Mouse (Mus musculus) embryonic facial prominence, embryonic 10.5 days (tissue): ENCODE data around the gene Slc9a5. TPM values are rescaled to one million over a fixed set of nuclear protein-coding genes. Genes with fewer than 3 reads are reported as not detected.

ENCODE experiments used
- DNase-seq: peaks from one replicate; pipeline ENCODE4 v3.0.0-alpha.2; 2017; ENCODE audit warnings: low spot score
- H3K27ac ChIP-seq: fragments of 300-500 bp; sonication (generic); replicated peaks from 2 replicates; pipeline ENCODE4 v1.5.1; 2016; ENCODE audit warnings: mild to moderate bottlenecking
- H3K27me3 ChIP-seq: fragments of 300-500 bp; sonication (generic); replicated peaks from 2 replicates; pipeline ENCODE4 v1.6.1; 2016; ENCODE audit warnings: low read depth, mild to moderate bottlenecking; ENCODE audit not compliant: poor library complexity, severe bottlenecking
- H3K36me3 ChIP-seq: fragments of 300-500 bp; sonication (generic); replicated peaks from 2 replicates; pipeline ENCODE4 v1.6.1; 2016; ENCODE audit warnings: mild to moderate bottlenecking, moderate library complexity
- H3K4me1 ChIP-seq: fragments of 300-500 bp; sonication (generic); 2 replicates; pipeline ENCODE4 v1.6.1; 2016
- H3K4me3 ChIP-seq: fragments of 300-500 bp; sonication (generic); 2 replicates; pipeline ENCODE4 v1.5.1; 2016; ENCODE audit warnings: mild to moderate bottlenecking, moderate library complexity
- H3K9me3 ChIP-seq: fragments of 300-500 bp; sonication (generic); 2 replicates; pipeline ENCODE4 v1.6.1; 2016; ENCODE audit warnings: mild to moderate bottlenecking
- WGBS: fragments of 180-500 bp; shearing (Covaris S2); methylation state at CpG from one replicate; pipeline ENCODE4 v1.1.7; 2016; 5-methylcytosine and 5-hydroxymethylcytosine counted together
- polyA plus RNA-seq: library from polyadenylated mRNA; unstranded; fragments of >200 nt; fragmentation: Nextera tagmentation; extraction: Ambion mirVana; gene quantifications from 2 replicates; pipeline ENCODE4 v1.2.1, GENCODE M21; 2016

The Slc9a5 gene
- polyA plus RNA-seq, 1 experiment from 2014 or later: 5.5 TPM

DNA sequence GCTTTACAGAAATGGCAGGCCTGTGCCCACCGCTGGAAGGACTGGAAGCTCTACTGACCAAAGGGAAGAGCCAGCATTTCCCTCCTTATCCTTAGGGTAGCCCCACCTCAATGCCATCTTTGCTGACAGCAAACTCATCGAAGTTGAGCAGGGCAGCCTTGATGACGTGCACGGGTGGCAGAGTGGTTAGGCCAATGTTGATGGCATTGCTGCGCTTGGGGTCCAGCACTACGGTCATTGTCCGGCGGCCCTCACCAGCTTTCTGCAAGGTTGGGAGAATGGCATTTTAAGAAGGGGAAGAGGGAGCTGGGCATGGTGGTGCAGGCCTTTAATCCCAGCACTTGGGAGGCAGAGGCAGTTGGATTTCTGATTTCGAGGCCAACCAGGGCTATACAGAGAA lies 16.7 kb upstream of the Slc9a5 start:
- H3K27me3 ChIP-seq: no peaks in the 10 kb centered on the region
- H3K36me3 ChIP-seq: peaks cover 95% of the 10 kb centered on the region
- H3K4me3 ChIP-seq: no peak overlapping the region
- peaks cover 7% of the 10 kb centered on the region for H3K4me1 ChIP-seq
- H3K27ac ChIP-seq: no peak overlapping the region
- no peak for DNase-seq
- 93% methylated on average over 9 of the region's 9 CpGs for WGBS
- H3K9me3 ChIP-seq: no peaks in the 10 kb centered on the region

GRCm38 (mm10) chr8:105332523-105332922 lies 16.1 kb upstream of the Slc9a5 start:
- no peaks in the 10 kb centered on the region for H3K9me3 ChIP-seq
- H3K27me3 ChIP-seq: 0 out of 2 replicates have a peak, but pooled peaks cover 3% of the 10 kb centered on the region
- H3K4me3 ChIP-seq: no peak overlapping the region
- H3K4me1 ChIP-seq: peaks cover under 1% of the 10 kb centered on the region
- no peak overlapping the region for H3K27ac ChIP-seq
- WGBS: 73% methylated on average over 2 of the region's 2 CpGs
- H3K36me3 ChIP-seq: peaks cover 98% of the 10 kb centered on the region
- no peak for DNase-seq

DNA sequence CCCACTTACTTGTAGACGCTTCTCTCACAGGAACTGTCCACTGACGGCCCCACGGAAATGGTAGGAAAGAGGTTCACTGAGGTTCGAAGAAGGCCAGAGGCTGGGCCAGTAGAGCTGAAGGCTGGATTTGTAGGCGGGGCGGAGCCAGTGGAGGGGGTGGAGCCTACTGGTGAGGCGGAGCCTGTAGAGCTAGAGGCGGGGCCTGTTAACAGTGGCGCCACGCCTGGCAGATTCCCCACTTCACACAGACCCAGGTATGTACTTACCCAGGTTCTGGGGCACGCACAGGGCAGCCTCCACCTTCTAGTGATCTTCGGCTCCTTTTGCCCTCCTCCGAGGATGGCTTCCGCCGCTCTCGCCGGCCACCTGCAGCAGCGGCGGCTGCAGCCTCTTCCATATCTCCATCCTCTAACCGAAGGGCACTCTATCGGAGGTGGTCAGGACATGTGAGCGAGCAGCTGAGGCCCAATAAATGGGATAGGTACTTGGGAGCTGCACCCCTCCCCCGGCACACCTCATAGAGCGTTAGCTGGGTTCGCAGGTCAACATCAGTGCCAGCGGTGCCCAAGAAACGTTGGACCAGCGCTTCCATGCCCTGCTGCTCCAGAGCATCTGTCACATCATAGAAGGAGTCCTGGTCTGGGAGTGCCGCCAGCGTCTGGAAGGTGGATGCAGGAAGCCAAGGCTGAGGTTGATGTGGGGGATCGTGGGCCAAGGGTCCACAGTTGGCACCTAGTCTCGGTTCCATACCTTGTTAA lies 12.1 kb upstream of the Slc9a5 start:
- DNase-seq: no peak
- no peak overlapping the region for H3K4me3 ChIP-seq
- 0 out of 2 replicates have a peak, but pooled peaks cover 3% of the 10 kb centered on the region for H3K27me3 ChIP-seq
- H3K4me1 ChIP-seq: peaks cover 17% of the 10 kb centered on the region
- H3K27ac ChIP-seq: no peak overlapping the region
- 50% methylated on average over 32 of the region's 32 CpGs for WGBS
- H3K36me3 ChIP-seq: peaks cover 77% of the 10 kb centered on the region
- no peaks in the 10 kb centered on the region for H3K9me3 ChIP-seq

- WGBS: 54% methylated on average over 4 of the region's 4 CpGs
- no peak overlapping the region for H3K4me3 ChIP-seq
- no peak for DNase-seq
- H3K27ac ChIP-seq: no peak overlapping the region; the same call in 1 of the 2 replicates
- peaks cover 55% of the 10 kb centered on the region for H3K36me3 ChIP-seq
- 0 out of 2 replicates have a peak, but pooled peaks cover 3% of the 10 kb centered on the region for H3K27me3 ChIP-seq
- H3K4me1 ChIP-seq: peaks cover 18% of the 10 kb centered on the region
- no peaks in the 10 kb centered on the region for H3K9me3 ChIP-seq
Measured at GRCm38 (mm10) chr8:105338992-105339391, 9.7 kb upstream of the Slc9a5 start.

DNA sequence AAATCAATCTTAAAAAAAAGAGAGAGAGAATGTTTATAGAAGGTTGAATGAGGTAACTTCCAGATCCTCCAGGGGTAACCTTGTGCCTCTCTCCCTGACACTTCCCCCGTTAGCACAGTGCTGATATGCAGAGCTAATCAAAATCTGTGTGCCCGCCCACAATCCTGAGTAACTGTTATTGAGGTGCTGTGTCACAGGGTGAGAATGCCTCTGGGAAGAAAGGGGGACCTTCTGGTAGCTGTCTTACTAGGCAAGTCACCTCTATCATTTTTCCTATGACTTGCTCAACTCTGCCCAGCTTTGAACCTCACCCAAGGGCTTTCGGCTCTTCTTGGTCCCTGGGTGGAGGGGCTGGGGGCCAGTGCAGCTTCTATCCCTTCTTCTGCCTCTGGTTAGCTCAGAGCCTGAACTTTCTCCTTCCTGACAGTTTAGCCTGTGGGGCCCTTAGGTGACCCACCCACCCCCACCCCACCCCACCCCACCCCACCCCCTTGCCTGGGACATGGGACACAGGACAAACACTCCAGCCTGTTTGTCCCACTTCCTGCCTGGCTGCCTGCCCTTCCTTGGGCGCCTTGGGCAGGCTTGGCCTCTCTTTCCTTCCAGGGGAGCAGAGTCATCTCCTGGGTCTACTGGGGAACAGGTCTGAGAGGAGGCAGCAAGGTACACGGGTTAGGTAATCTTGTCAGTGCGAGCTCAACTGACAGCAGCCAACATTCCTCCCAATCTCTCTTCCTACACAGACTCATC lies 8.6 kb upstream of the Slc9a5 start:
- peaks cover 45% of the 10 kb centered on the region for H3K36me3 ChIP-seq
- no peak for DNase-seq
- H3K27ac ChIP-seq: no peak overlapping the region
- no peaks in the 10 kb centered on the region for H3K9me3 ChIP-seq
- peaks cover 27% of the 10 kb centered on the region for H3K4me1 ChIP-seq
- 0 out of 2 replicates have a peak, but pooled peaks cover 3% of the 10 kb centered on the region for H3K27me3 ChIP-seq
- H3K4me3 ChIP-seq: no peak overlapping the region
- 81% methylated on average over 6 of the region's 6 CpGs for WGBS

GRCm38 (mm10) chr8:105341399-105341798 lies 7.2 kb upstream of the Slc9a5 start:
- WGBS: 46% methylated on average over 8 of the region's 8 CpGs
- no peak for DNase-seq
- Histone ChIP-seq H3K9me3 (no peaks in the 10 kb centered on the region), H3K36me3 (peaks cover 31% of the 10 kb centered on the region), H3K4me1 (peaks cover 40% of the 10 kb centered on the region), H3K4me3 (no peak overlapping the region), H3K27me3 (0 out of 2 replicates have a peak, but pooled peaks cover 3% of the 10 kb centered on the region), H3K27ac (no peak overlapping the region)

DNA sequence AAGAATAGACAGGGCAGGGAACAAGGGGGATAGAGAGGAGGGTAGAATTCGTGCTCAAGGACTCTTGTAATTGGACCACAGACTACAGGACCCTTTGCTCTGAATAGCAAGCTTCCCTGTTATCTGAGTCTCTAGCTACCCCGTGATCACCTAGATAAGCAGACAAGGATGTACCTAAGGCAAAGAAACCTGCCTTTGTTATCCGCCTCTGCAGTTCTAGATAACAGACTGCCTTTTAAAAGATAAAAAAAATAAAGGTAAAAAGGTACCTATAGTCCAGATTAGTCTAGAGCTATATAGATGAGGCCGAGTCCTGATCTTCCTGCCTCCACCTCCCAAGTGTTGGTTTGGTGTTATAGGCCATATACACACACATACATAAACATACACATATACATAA lies 5.9 kb upstream of the Slc9a5 start:
- no peak overlapping the region for H3K27ac ChIP-seq
- DNase-seq: no peak
- H3K4me3 ChIP-seq: no peak overlapping the region
- H3K4me1 ChIP-seq: peaks cover 52% of the 10 kb centered on the region
- H3K36me3 ChIP-seq: peaks cover 18% of the 10 kb centered on the region
- no peaks in the 10 kb centered on the region for H3K9me3 ChIP-seq
- 77% methylated on average over 4 of the region's 4 CpGs for WGBS
- no peaks in the 10 kb centered on the region for H3K27me3 ChIP-seq

DNA sequence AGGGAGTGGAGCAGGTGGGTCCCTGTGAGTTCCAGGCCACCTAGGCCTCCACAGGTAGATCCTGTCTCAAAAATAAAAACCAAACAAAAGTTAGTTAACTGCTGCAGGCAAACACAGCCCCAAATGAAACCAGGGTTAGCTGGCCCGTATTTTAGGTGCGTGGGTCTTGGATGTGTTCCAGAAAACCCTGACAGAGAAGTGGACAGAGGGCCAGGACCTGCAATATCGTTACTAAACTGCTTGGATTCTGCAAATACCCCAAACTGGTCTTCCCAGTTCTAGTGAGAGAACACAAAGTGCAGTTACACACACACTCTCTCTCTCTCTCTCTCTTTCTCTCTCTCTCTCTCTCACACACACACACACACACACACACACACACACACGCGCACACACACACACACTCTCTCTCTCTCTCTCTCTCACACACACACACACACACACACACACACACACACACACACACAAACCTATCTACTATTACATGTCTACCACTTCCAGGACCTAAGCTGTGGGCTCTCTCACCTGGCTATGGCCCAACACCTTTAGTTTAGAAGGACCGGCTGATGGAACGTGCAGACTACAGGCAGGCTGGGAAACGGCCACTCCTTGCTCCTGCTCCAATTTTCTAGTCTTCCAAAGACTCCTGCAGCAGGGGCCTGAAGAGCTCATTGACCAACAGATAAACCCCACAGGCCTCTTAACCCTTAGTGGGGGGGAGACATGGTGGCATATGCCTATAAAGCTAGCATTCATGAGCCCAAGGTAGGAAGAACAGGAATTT lies 4.7 kb upstream of the Slc9a5 start:
- H3K27ac ChIP-seq: no peak overlapping the region
- H3K4me1 ChIP-seq: peaks cover 59% of the 10 kb centered on the region
- H3K36me3 ChIP-seq: peaks cover 6% of the 10 kb centered on the region; the same call in 1 of the 2 replicates
- H3K9me3 ChIP-seq: no peaks in the 10 kb centered on the region
- no peak for DNase-seq
- H3K27me3 ChIP-seq: no peaks in the 10 kb centered on the region
- 81% methylated on average over 8 of the region's 8 CpGs for WGBS
- no peak overlapping the region for H3K4me3 ChIP-seq

DNA sequence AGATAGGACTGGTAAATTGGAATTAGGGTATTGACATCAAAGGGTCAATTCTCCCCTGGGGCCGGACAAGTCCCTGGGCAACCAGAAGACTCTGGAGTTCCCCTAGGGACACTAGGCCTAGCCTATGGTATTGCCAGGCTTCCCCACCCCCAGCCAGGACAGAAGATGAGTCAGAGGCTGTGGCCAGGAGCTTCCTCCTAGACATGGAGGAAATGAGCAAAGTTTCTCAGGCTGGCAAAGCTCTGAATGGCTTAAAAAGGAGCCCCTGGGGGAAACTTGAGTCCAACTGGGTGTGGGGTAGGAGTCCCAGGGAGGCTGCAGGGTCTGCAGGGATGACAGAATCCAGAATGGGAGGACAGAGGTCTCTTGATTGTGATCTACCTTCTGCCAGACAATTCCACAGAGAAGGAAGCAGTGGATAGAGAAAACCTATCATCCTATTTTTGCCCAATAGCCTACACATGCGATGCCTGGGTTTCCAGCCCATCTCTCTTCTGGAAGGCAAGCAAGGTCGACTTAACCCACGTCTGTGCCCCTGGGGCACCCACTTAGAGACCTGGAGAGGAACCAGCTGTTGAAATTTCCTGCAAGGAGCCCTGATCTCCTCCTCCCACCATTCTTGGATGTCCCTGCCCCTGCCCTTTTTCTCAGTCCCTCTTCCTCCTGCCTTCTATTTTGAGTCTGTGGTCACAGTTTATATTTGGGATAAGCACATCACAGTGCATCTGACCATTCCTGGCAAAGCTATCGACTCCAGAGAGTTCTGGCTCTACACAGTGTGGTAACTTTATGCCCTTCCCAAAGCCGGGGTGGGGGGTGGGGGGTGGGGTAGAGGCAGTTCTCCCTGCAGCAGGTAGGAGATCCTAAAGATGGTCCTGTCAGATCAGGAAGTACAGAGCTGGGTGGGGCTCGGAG lies 3.3 kb upstream of the Slc9a5 start:
- Histone ChIP-seq H3K27ac (peak overlapping the region; percentile 86), H3K9me3 (no peaks in the 10 kb centered on the region), H3K4me1 (peaks cover 66% of the 10 kb centered on the region), H3K27me3 (peaks cover 10% of the 10 kb centered on the region; the same call in 1 of the 2 replicates), H3K36me3 (peaks cover 2% of the 10 kb centered on the region; the same call in 1 of the 2 replicates), H3K4me3 (peak overlapping the region; percentile 70)
- no peak for DNase-seq
- WGBS: 55% methylated on average over 7 of the region's 7 CpGs

DNA sequence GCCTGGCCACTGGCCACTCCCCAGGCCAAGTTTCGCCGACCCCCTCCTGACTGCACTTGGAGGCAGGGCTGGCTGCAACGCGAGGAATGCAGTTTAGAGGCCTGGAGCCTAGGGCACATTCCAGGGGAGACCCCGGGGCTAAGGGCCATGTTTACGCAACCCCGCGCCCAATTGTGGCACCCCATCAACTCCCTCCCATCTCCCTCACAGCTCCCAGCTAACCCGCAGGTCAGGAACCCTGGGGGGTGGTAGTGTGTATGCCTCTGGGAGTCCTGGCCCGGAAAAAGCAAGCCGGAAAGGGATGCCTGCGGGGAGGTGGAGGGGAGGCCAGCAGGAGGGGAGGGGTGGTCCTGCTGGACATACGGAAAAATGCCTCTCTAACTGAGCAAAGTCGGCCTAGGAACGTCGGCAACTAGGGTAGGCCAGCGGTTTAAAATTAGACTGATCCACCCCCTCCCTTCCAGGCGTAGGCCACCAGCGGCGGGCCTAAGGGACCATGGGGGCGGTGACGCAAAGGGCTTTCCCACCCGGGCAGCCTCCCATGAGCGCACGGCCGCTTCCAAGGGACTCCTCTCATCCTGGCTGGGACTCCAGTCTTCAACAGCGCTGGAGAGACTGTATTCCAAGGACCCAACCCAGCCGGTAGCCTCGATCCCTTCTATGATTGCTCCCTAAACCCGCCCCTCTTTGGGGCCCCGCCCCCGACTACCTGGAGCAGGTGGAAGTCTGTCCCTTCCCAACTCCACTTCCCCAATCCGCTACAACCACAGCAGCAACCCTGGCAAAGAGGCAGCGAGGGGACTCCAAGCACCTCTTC lies 1.8 kb upstream of the Slc9a5 start:
- Histone ChIP-seq H3K4me3 (peak overlapping the region; percentile 70), H3K27me3 (peaks cover 18% of the 10 kb centered on the region; the same call in 1 of the 2 replicates), H3K9me3 (no peaks in the 10 kb centered on the region), H3K36me3 (0 out of 2 replicates have a peak, but pooled peaks cover 2% of the 10 kb centered on the region), H3K4me1 (peaks cover 65% of the 10 kb centered on the region), H3K27ac (peak overlapping the region; percentile 86)
- WGBS: under 1% methylated on average over 34 of the region's 34 CpGs
- DNase-seq: peak; percentile 76
